Mouse (Mus musculus): ENCODE data around the gene Ahnak2.

GRCm38 (mm10) chr12:112829244-112829864, 26.9 kb upstream of the Ahnak2 start, which contains the start of gene Cdca4:
- TF ChIP-seq POLR2A (IDR thresholded peaks at IDR 0.05; ENCODE audit: low read depth, low read length) = peak; percentile 30; the same call in 1 of the 2 replicates
- no peak for TF ChIP-seq CTCF (IDR thresholded peaks at IDR 0.05; ENCODE audit: extremely low read depth, insufficient read depth, insufficient read length, insufficient replicate concordance)

Measured in spleen, adult 2 months (tissue).